In genomic region chr2:170855210-170855609, GRCm38 (mm10) we compare ENCODE assay signal across 15 mouse cellular contexts.
DNase-seq lines count a peak whose midpoint lies in the region; ATAC-seq and TF ChIP-seq lines count a peak whose summit lies in the region.
"Had no signal": no experiment of that assay in that cellular context is flagged by ENCODE, and none has a peak within 500 bp of the region (broad histone marks: within the 10 kb centered on the region; RNA-seq: fewer than 3 reads in every experiment).

No protein-coding gene starts in this region.

- no peaks in the 10 kb centered on the region for H3K9me3 ChIP-seq in hindbrain, postnatal 0 days (ENCODE audit: low read length)
- H3K9me3 ChIP-seq in hindbrain, embryonic 13.5 days, result no peaks in the 10 kb centered on the region
- no peaks in the 10 kb centered on the region for H3K9me3 ChIP-seq in embryonic facial prominence, embryonic 10.5 days
- no peaks in the 10 kb centered on the region; the same call in 1 of the 2 replicates for H3K9me3 ChIP-seq in forebrain, embryonic 16.5 days (ENCODE audit: control insufficient read depth, low read length)
- H3K9me3 ChIP-seq: embryonic facial prominence, embryonic 15.5 days; limb, embryonic 15.5 days; neural tube, embryonic 13.5 days had no signal

- H3K27ac ChIP-seq in hindbrain, postnatal 0 days, result no peak overlapping the region
- H3K27ac ChIP-seq in hindbrain, embryonic 13.5 days, result no peak overlapping the region
- 0 out of 2 replicates have a peak overlapping the region, but pooled peaks have one; percentile 63 for H3K27ac ChIP-seq in embryonic facial prominence, embryonic 10.5 days (replicated peaks)
- peak overlapping the region; percentile 52 for H3K27ac ChIP-seq in forebrain, embryonic 16.5 days (ENCODE audit: low read length)
- H3K27ac ChIP-seq: macrophage; neural tube, embryonic 13.5 days had no signal

- peak; percentile 67 for DNase-seq in hindbrain, postnatal 0 days (ENCODE audit: low spot score)
- DNase-seq in embryonic facial prominence, embryonic 10.5 days (ENCODE audit: low spot score), result no peak
- peak; percentile 28 to 62 for DNase-seq in layer of hippocampus, postnatal 36 days
- no peak for DNase-seq in spleen, postnatal 36 days (ENCODE audit: low spot score in 2 of 2)
- no peak for DNase-seq in thymus, postnatal 14 days
- DNase-seq: adrenal gland, postnatal 25 days; heart, adult 11 months; lung, adult 18-20 months; thymus, adult 18-20 months had no signal

- no peak overlapping the region for H3K4me2 ChIP-seq in hindbrain, postnatal 0 days (ENCODE audit: low read depth, low read length)
- H3K4me2 ChIP-seq in hindbrain, embryonic 13.5 days, result no peak overlapping the region
- no peak overlapping the region for H3K4me2 ChIP-seq in forebrain, embryonic 16.5 days (ENCODE audit: low read length)
- H3K4me2 ChIP-seq: embryonic facial prominence, embryonic 15.5 days; limb, embryonic 15.5 days; neural tube, embryonic 13.5 days had no signal

- H3K4me3 ChIP-seq in hindbrain, postnatal 0 days (ENCODE audit: low read length), result no peak overlapping the region
- H3K4me3 ChIP-seq in hindbrain, embryonic 13.5 days, result no peak overlapping the region
- no peak overlapping the region for H3K4me3 ChIP-seq in embryonic facial prominence, embryonic 10.5 days
- H3K4me3 ChIP-seq in forebrain, embryonic 16.5 days (replicated peaks; ENCODE audit: low read length), result no peak overlapping the region
- H3K4me3 ChIP-seq: embryonic facial prominence, embryonic 15.5 days; limb, embryonic 15.5 days; neural tube, embryonic 13.5 days had no signal

- H3K36me3 ChIP-seq in hindbrain, postnatal 0 days (ENCODE audit: insufficient read depth, low read length), result no peaks in the 10 kb centered on the region
- 0 out of 2 replicates have a peak, but pooled peaks cover under 1% of the 10 kb centered on the region for H3K36me3 ChIP-seq in hindbrain, embryonic 13.5 days
- H3K36me3 ChIP-seq in embryonic facial prominence, embryonic 10.5 days (replicated peaks), result no peaks in the 10 kb centered on the region
- H3K36me3 ChIP-seq in forebrain, embryonic 16.5 days (ENCODE audit: control insufficient read depth, insufficient read depth), result no peaks in the 10 kb centered on the region
- H3K36me3 ChIP-seq: embryonic facial prominence, embryonic 15.5 days; limb, embryonic 15.5 days had no signal

- H3K27me3 ChIP-seq in hindbrain, postnatal 0 days (ENCODE audit: insufficient read depth, low read length), result no peaks in the 10 kb centered on the region
- H3K27me3 ChIP-seq in hindbrain, embryonic 13.5 days, result no peaks in the 10 kb centered on the region
- no peaks in the 10 kb centered on the region for H3K27me3 ChIP-seq in embryonic facial prominence, embryonic 10.5 days (replicated peaks; ENCODE audit: low read depth, poor library complexity, severe bottlenecking)
- H3K27me3 ChIP-seq in forebrain, embryonic 16.5 days (replicated peaks; ENCODE audit: control insufficient read depth, insufficient read depth, low read length), result no peaks in the 10 kb centered on the region
- H3K27me3 ChIP-seq: embryonic facial prominence, embryonic 15.5 days; limb, embryonic 15.5 days; neural tube, embryonic 13.5 days had no signal

- H3K9ac ChIP-seq in hindbrain, postnatal 0 days (replicated peaks; ENCODE audit: low read length), result no peak overlapping the region
- H3K9ac ChIP-seq in hindbrain, embryonic 13.5 days, result no peak overlapping the region
- no peak overlapping the region for H3K9ac ChIP-seq in forebrain, embryonic 16.5 days (replicated peaks; ENCODE audit: low read depth, low read length)
- H3K9ac ChIP-seq: embryonic facial prominence, embryonic 15.5 days; limb, embryonic 15.5 days; neural tube, embryonic 13.5 days had no signal

- 26% methylated on average over 3 of the region's 3 CpGs for WGBS in hindbrain, postnatal 0 days
- WGBS in hindbrain, embryonic 13.5 days, result 49% methylated on average over 3 of the region's 3 CpGs
- 41% methylated on average over 3 of the region's 3 CpGs for WGBS in embryonic facial prominence, embryonic 10.5 days
- 12% methylated on average over 3 of the region's 3 CpGs for WGBS in forebrain, embryonic 16.5 days

- H3K4me1 ChIP-seq in hindbrain, postnatal 0 days (ENCODE audit: insufficient read depth, low read length), result peaks cover 10% of the 10 kb centered on the region; the same call in 1 of the 2 replicates
- H3K4me1 ChIP-seq in hindbrain, embryonic 13.5 days (replicated peaks), result peaks cover 12% of the 10 kb centered on the region
- H3K4me1 ChIP-seq in embryonic facial prominence, embryonic 10.5 days, result peaks cover 27% of the 10 kb centered on the region
- peaks cover 19% of the 10 kb centered on the region for H3K4me1 ChIP-seq in forebrain, embryonic 16.5 days (replicated peaks; ENCODE audit: control insufficient read depth, insufficient read depth, low read length)

- ATAC-seq in hindbrain, postnatal 0 days, result no peak
- no peak for ATAC-seq in hindbrain, embryonic 13.5 days (ENCODE audit: low FRiP score)
- ATAC-seq in forebrain, embryonic 16.5 days, result peak; percentile 78

- peak; percentile 35 for TF ChIP-seq CTCF in hindbrain, postnatal 0 days (IDR thresholded peaks at IDR 0.05; ENCODE audit: low read depth)

Comparison
In these comparisons a context has a peak if more than half of its experiments do, and no peak if none do; other contexts are left out.
1. DNase-seq: peak in hindbrain, postnatal 0 days (single experiment) and layer of hippocampus, postnatal 36 days (2 of 2); none in embryonic facial prominence, embryonic 10.5 days (single experiment), spleen, postnatal 36 days (0 of 2) and thymus, postnatal 14 days (single experiment).
2. H3K27ac ChIP-seq: peak in embryonic facial prominence, embryonic 10.5 days (single experiment) and forebrain, embryonic 16.5 days (single experiment); none in hindbrain, postnatal 0 days (single experiment) and hindbrain, embryonic 13.5 days (single experiment).